Mouse (Mus musculus): Measurements from ENCODE around the gene Timm8a2. TPM values are rescaled to one million over a fixed set of nuclear protein-coding genes. Genes with fewer than 3 reads are reported as not detected.

Timm8a2 gene
- total RNA-seq, 2 experiments from 2014 or later, result not detected

- peak; percentile 13; the same call in 1 of the 2 replicates for ATAC-seq (replicated peaks; ENCODE audit: poor library complexity, severe bottlenecking)
Measured at GRCm38 (mm10) chr14:122010301-122010700, 24.2 kb upstream of the Timm8a2 start.

GRCm38 (mm10) chr14:122011768-122012167 is 22.7 kb upstream of the Timm8a2 start:
- ATAC-seq (replicated peaks; ENCODE audit: poor library complexity, severe bottlenecking), result no peak

GRCm38 (mm10) chr14:122012193-122012592 is 22.3 kb upstream of the Timm8a2 start:
- ATAC-seq (replicated peaks; ENCODE audit: poor library complexity, severe bottlenecking), result no peak

- ATAC-seq (replicated peaks; ENCODE audit: poor library complexity, severe bottlenecking), result no peak
Measured at GRCm38 (mm10) chr14:122012814-122013213, 21.7 kb upstream of the Timm8a2 start.

- peak; percentile 76 for ATAC-seq (replicated peaks; ENCODE audit: poor library complexity, severe bottlenecking)
Measured at GRCm38 (mm10) chr14:122013417-122013951, 21.0 kb upstream of the Timm8a2 start.

GRCm38 (mm10) chr14:122017958-122018357 is 16.5 kb upstream of the Timm8a2 start:
- ATAC-seq (replicated peaks; ENCODE audit: poor library complexity, severe bottlenecking), result no peak

- no peak for ATAC-seq (replicated peaks; ENCODE audit: poor library complexity, severe bottlenecking)
Measured at GRCm38 (mm10) chr14:122019389-122019788, 15.1 kb upstream of the Timm8a2 start.

GRCm38 (mm10) chr14:122020567-122020966 is 13.9 kb upstream of the Timm8a2 start:
- no peak for ATAC-seq (replicated peaks; ENCODE audit: poor library complexity, severe bottlenecking)

GRCm38 (mm10) chr14:122023054-122023453 is 11.4 kb upstream of the Timm8a2 start:
- ATAC-seq (replicated peaks; ENCODE audit: poor library complexity, severe bottlenecking), result no peak

GRCm38 (mm10) chr14:122023928-122024327 is 10.5 kb upstream of the Timm8a2 start:
- no peak for ATAC-seq (replicated peaks; ENCODE audit: poor library complexity, severe bottlenecking)

GRCm38 (mm10) chr14:122028926-122029745 is 5.3 kb upstream of the Timm8a2 start:
- peak; percentile 85 for ATAC-seq (replicated peaks; ENCODE audit: poor library complexity, severe bottlenecking)

GRCm38 (mm10) chr14:122029851-122030250 is 4.6 kb upstream of the Timm8a2 start:
- no peak for ATAC-seq (replicated peaks; ENCODE audit: poor library complexity, severe bottlenecking)

GRCm38 (mm10) chr14:122032045-122032444 is 2.4 kb upstream of the Timm8a2 start:
- no peak for ATAC-seq (replicated peaks; ENCODE audit: poor library complexity, severe bottlenecking)

- ATAC-seq (replicated peaks; ENCODE audit: poor library complexity, severe bottlenecking), result no peak
Measured at GRCm38 (mm10) chr14:122035181-122035580, 707 bp downstream of the Timm8a2 start.

- peak; percentile 67 for ATAC-seq (replicated peaks; ENCODE audit: poor library complexity, severe bottlenecking)
Measured at GRCm38 (mm10) chr14:122035860-122036259, 1.4 kb downstream of the Timm8a2 start.

- ATAC-seq (replicated peaks; ENCODE audit: poor library complexity, severe bottlenecking), result peak; percentile 69
Measured at GRCm38 (mm10) chr14:122038874-122039647, 4.6 kb downstream of the Timm8a2 start.

- peak; percentile 69 for ATAC-seq (replicated peaks; ENCODE audit: poor library complexity, severe bottlenecking)
Measured at GRCm38 (mm10) chr14:122041413-122041825, 6.9 kb downstream of the Timm8a2 start.

GRCm38 (mm10) chr14:122042142-122042694 is 7.7 kb downstream of the Timm8a2 start:
- peak; percentile 12; the same call in 1 of the 2 replicates for ATAC-seq (replicated peaks; ENCODE audit: poor library complexity, severe bottlenecking)

GRCm38 (mm10) chr14:122047784-122048183 is 13.3 kb downstream of the Timm8a2 start:
- ATAC-seq (replicated peaks; ENCODE audit: poor library complexity, severe bottlenecking), result peak; percentile 80

GRCm38 (mm10) chr14:122048816-122049215 is 14.3 kb downstream of the Timm8a2 start:
- peak; percentile 45 for ATAC-seq (replicated peaks; ENCODE audit: poor library complexity, severe bottlenecking)
